Mouse (Mus musculus): ENCODE results near the gene Patz1. TPM values are rescaled to one million over a fixed set of nuclear protein-coding genes. Genes with fewer than 3 reads are reported as not detected.

Patz1 gene
- polyA plus RNA-seq, 1 experiment from 2014 or later, result 51.0 TPM

DNA sequence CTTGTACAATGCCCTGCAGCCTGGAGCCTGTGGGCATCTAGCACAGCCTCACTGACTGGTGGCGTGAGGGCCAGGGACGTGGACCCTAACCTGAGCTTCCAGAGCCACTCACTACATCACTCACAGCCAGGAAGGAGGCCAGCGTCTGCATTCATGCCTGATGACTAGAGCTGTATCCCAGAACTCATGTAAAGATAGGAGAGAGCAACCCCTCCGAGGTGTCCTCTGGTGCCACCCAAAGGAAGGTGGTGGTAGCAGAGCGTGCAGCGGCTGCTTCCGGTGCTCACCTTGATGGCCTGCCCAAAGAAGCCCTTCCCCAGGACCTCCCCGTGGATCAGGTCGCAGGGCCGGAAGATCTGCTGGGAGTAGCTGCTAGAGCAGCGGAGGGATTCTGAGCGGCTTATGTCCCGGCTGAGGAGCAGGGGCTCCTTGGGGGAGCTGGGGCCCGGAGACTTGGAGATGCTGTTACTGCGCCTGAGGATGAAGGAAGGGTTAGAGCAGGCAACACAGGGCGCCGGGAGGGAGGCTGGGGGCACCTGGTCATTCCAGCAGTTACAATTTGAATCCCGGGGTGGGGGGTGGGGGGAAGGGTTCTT lies 64.4 kb downstream of the Patz1 start:
- 48% methylated on average over 18 of the region's 18 CpGs for WGBS
- peaks cover 46% of the 10 kb centered on the region for H3K36me3 ChIP-seq (ENCODE audit: insufficient read depth, low read length)

More for the DNA sequence above, 64.4 kb downstream of the Patz1 start:
- Histone ChIP-seq H3K27ac (no peak overlapping the region), H3K9ac (ENCODE audit: low read depth, low read length) (no peak overlapping the region), H3K27me3 (ENCODE audit: insufficient read depth, low read length) (no peaks in the 10 kb centered on the region), H3K4me3 (replicated peaks; ENCODE audit: low read depth, low read length) (no peak overlapping the region), H3K9me3 (replicated peaks; ENCODE audit: low read length) (no peaks in the 10 kb centered on the region), H3K4me2 (ENCODE audit: low read length) (no peak overlapping the region), H3K4me1 (replicated peaks; ENCODE audit: insufficient read depth, low read length) (peaks cover 12% of the 10 kb centered on the region)
- peak; percentile 49 for TF ChIP-seq CTCF (IDR thresholded peaks at IDR 0.05; ENCODE audit: low read depth)
- DNase-seq (ENCODE audit: low spot score) (peak; percentile 41), ATAC-seq (replicated peaks; ENCODE audit: low FRiP score, low read depth) (no peak)

Other genes starting within 250 kb of the Patz1 start
- 7.4 and 8.4 TPM in 2 replicates for gene Sfi1, start 95.4 kb upstream of the Patz1 start, polyA plus RNA-seq (2015; fragmentation: Nextera tagmentation; extraction: Ambion mirVana)
- gene Eif4enif1, start 86.5 kb upstream of the Patz1 start, polyA plus RNA-seq (2015; fragmentation: Nextera tagmentation; extraction: Ambion mirVana), result 26.2 and 29.2 TPM in 2 replicates
- 176 and 198 TPM in 2 replicates for gene Drg1, start 22.5 kb upstream of the Patz1 start, polyA plus RNA-seq (2015; fragmentation: Nextera tagmentation; extraction: Ambion mirVana)
- 14.8 and 15.0 TPM in 2 replicates for gene Pik3ip1, start 41.5 kb downstream of the Patz1 start, polyA plus RNA-seq (2015; fragmentation: Nextera tagmentation; extraction: Ambion mirVana)
- gene Limk2, start 120.3 kb downstream of the Patz1 start, polyA plus RNA-seq (2015; fragmentation: Nextera tagmentation; extraction: Ambion mirVana), result 28.8 and 31.8 TPM in 2 replicates
- gene Rnf185, start 163.5 kb downstream of the Patz1 start, polyA plus RNA-seq (2015; fragmentation: Nextera tagmentation; extraction: Ambion mirVana), result 37.8 and 39.1 TPM in 2 replicates
- 0.25 and 0.32 TPM in 2 replicates for gene Pla2g3, start 199.4 kb downstream of the Patz1 start, polyA plus RNA-seq (2015; fragmentation: Nextera tagmentation; extraction: Ambion mirVana)
- gene Inpp5j, start 215.9 kb downstream of the Patz1 start, polyA plus RNA-seq (2015; fragmentation: Nextera tagmentation; extraction: Ambion mirVana), result 4.5 and 4.7 TPM in 2 replicates
- 124 and 125 TPM in 2 replicates for gene Selenom, start 225.8 kb downstream of the Patz1 start, polyA plus RNA-seq (2015; fragmentation: Nextera tagmentation; extraction: Ambion mirVana)

Data from kidney, postnatal 0 days (tissue).